Mouse (Mus musculus) midbrain, embryonic 11.5 days (tissue): ENCODE measurements at regions not wholly inside any gene's neighbourhood (a gene's known extent, or its start where the extent isn't known, plus 50 kb on each side); places are given as distances from the start of the nearest gene placed in this dataset.

ENCODE experiments used
- ATAC-seq: fragments of 200-750 bp; cut with Nextera tagmentation; 2 replicates; pipeline ENCODE4 v1.8.0; 2017; ENCODE audit warnings: moderate TSS enrichment, moderate library complexity; ENCODE audit not compliant: low FRiP score
- DNase-seq: peaks from one replicate; pipeline ENCODE4 v3.0.0; 2015; ENCODE audit warnings: low spot score; ENCODE audit errors: missing footprints
- H3K27ac ChIP-seq: fragments of 300-500 bp; sonication (generic); 2 replicates; pipeline ENCODE4 v1.5.1; 2014; ENCODE audit warnings: low read depth, low read length
- H3K27me3 ChIP-seq: fragments of 300-500 bp; sonication (generic); 2 replicates; pipeline ENCODE4 v1.6.1; 2014; ENCODE audit warnings: mild to moderate bottlenecking, low read length, moderate library complexity, mixed read lengths; ENCODE audit not compliant: control insufficient read depth, insufficient read depth
- H3K36me3 ChIP-seq: fragments of 300-500 bp; sonication (generic); 2 replicates; pipeline ENCODE4 v1.6.1; 2014; ENCODE audit warnings: mild to moderate bottlenecking, low read length, moderate library complexity, mixed read lengths; ENCODE audit not compliant: control insufficient read depth, insufficient read depth
- H3K4me1 ChIP-seq: fragments of 300-500 bp; sonication (generic); 2 replicates; pipeline ENCODE4 v1.6.1; 2014; ENCODE audit warnings: low read length; ENCODE audit not compliant: control insufficient read depth, insufficient read depth
- H3K4me2 ChIP-seq: fragments of 300-500 bp; sonication (generic); 2 replicates; pipeline ENCODE4 v1.6.1; 2014; ENCODE audit warnings: mild to moderate bottlenecking, moderate library complexity
- H3K4me3 ChIP-seq: fragments of 300-500 bp; sonication (generic); 2 replicates; pipeline ENCODE4 v1.5.1; 2014; ENCODE audit warnings: low read depth, low read length
- H3K9ac ChIP-seq: fragments of 300-500 bp; sonication (generic); 2 replicates; pipeline ENCODE4 v1.6.1; 2014; ENCODE audit warnings: low read length
- H3K9me3 ChIP-seq: fragments of 300-500 bp; sonication (generic); 2 replicates; pipeline ENCODE4 v1.6.1; 2016; ENCODE audit warnings: low read length; ENCODE audit not compliant: control insufficient read depth
- WGBS: fragments of 180-500 bp; shearing (Covaris S2); extraction: QIAGEN DNeasy Blood & Tissue Kit; methylation state at CpG from one replicate; pipeline ENCODE4 v1.1.7; 2014; 5-methylcytosine and 5-hydroxymethylcytosine counted together

DNA sequence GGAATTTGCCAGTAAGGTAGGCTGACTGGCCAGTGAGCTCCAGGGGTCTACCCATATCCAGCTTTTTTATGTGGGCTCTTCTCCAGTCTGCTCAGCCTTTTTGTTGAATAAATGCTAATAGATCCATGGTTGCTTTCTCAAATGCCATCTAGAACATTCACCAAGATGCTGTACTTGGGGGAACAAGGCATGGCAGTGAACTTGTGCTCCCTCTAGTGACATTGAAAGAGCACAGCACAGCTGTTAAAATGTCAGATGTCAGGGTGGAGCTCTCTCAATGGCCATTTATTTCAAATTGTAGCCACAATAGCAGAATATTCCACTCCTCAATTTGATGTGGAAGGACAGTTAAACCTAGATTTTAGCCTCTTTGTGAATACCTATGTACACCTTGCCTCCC lies 86.3 kb downstream of the Kcnk1 start:
- no peak overlapping the region for H3K9ac ChIP-seq
- H3K27me3 ChIP-seq = no peaks in the 10 kb centered on the region
- ATAC-seq (no peak), DNase-seq (no peak)
- H3K36me3 ChIP-seq = no peaks in the 10 kb centered on the region
- no peaks in the 10 kb centered on the region for H3K4me1 ChIP-seq
- H3K4me2 ChIP-seq = no peak overlapping the region
- no peak overlapping the region for H3K27ac ChIP-seq
- H3K4me3 ChIP-seq = no peak overlapping the region
- no peaks in the 10 kb centered on the region for H3K9me3 ChIP-seq

DNA sequence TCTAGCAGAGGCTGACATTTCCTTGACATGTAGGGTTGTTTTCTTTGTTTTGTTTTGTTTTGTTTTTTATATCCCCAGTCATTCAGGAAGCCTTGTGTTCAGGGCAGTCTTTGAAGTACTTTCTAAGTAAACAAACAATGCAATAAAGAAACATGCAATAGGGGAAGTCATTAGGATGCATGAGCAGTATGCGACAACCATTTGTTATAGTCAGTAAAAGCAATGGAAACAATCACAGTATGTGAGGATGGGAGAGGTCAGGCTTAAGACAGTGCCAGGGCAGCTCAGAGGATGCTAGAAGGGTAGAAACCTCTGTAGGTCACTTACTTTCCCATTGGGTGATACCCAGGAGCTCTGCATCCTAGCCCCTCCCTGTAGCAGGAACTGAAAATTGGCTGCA lies 87.9 kb downstream of the Kcnk1 start:
- H3K9me3 ChIP-seq = no peaks in the 10 kb centered on the region
- H3K4me3 ChIP-seq = no peak overlapping the region
- no peaks in the 10 kb centered on the region for H3K4me1 ChIP-seq
- H3K36me3 ChIP-seq = no peaks in the 10 kb centered on the region
- no peaks in the 10 kb centered on the region for H3K27me3 ChIP-seq
- ATAC-seq (no peak), DNase-seq (no peak)
- H3K4me2 ChIP-seq = no peak overlapping the region
- WGBS = 72% methylated on average over 1 of the region's 1 CpGs
- no peak overlapping the region for H3K27ac ChIP-seq
- H3K9ac ChIP-seq = no peak overlapping the region

DNA sequence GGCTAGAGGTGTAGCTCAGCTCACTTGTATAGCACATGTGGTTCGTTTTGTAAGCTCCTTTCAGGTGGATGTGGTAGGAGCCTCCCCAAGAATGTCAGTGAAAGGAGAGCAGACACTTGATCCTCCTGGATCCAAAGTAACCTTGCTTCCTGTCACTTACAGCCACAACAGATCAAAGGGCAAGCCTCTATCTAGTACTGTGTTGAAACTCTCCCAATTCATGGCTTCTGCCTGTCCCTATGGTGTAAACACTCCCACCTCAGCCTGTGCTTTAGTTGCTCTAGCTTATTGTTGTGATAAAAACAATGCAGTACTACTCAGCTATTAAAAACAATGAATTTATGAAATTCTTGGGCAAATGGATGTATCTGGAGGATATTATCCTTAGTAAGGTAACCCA lies 95.8 kb downstream of the Kcnk1 start:
- H3K27me3 ChIP-seq = no peaks in the 10 kb centered on the region
- no peaks in the 10 kb centered on the region for H3K9me3 ChIP-seq
- H3K36me3 ChIP-seq = no peaks in the 10 kb centered on the region
- DNase-seq = no peak
- H3K4me3 ChIP-seq = no peak overlapping the region
- no peaks in the 10 kb centered on the region for H3K4me1 ChIP-seq
- no peak for ATAC-seq
- WGBS = 68% methylated on average over 1 of the region's 1 CpGs
- H3K9ac ChIP-seq = no peak overlapping the region
- H3K4me2 ChIP-seq = no peak overlapping the region
- no peak overlapping the region for H3K27ac ChIP-seq

DNA sequence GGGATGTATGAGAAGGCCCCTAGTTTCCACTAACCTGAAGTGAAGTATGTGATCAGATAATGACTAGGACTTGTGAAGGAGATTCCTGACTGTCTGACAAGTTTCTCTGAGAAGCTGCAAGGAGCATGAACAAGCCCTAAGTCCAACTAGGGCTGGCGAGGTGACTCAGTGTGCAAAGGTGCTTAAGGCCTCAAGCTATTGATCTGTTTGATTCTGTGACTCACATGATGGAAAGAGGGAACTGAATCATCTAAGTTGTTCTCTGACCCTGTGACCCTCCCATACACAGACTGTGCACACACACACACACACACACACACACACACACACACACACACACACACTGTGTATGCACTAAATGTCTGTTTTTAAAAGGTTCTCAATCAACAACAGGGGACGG lies 99.0 kb downstream of the Kcnk1 start:
- no peak for DNase-seq
- Histone ChIP-seq H3K27me3 (no peaks in the 10 kb centered on the region), H3K36me3 (no peaks in the 10 kb centered on the region), H3K4me2 (no peak overlapping the region), H3K9ac (no peak overlapping the region), H3K27ac (no peak overlapping the region), H3K9me3 (no peaks in the 10 kb centered on the region), H3K4me1 (no peaks in the 10 kb centered on the region), H3K4me3 (no peak overlapping the region)
- WGBS = 77% methylated on average over 2 of the region's 2 CpGs
- no peak for ATAC-seq

DNA sequence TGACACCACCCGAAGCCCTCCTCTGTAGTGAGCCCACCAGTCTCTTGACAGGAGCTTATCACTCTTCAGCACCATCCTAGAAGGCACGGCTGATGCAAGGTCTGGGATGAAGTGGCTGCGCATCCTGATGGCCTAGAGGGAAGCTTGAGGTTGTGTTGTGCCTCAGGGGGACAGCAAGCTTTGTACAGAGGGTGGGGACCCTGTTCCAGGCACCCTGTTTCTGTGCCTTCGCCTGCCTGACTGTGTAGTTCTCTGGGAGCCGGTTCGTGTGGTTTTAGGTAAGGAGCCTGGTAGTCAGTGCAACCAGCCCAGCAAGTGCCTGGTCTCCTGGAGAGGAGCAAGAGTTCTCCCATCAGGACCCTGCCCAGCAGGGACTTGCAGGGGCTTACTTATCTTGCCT lies 101.1 kb downstream of the Kcnk1 start:
- H3K9ac ChIP-seq = no peak overlapping the region
- H3K27ac ChIP-seq = no peak overlapping the region
- no peak overlapping the region for H3K4me2 ChIP-seq
- no peak overlapping the region for H3K4me3 ChIP-seq
- H3K9me3 ChIP-seq = no peaks in the 10 kb centered on the region
- H3K36me3 ChIP-seq = no peaks in the 10 kb centered on the region
- no peaks in the 10 kb centered on the region for H3K27me3 ChIP-seq
- H3K4me1 ChIP-seq = no peaks in the 10 kb centered on the region
- DNase-seq = no peak
- ATAC-seq = no peak
- WGBS = 81% methylated on average over 6 of the region's 6 CpGs

DNA sequence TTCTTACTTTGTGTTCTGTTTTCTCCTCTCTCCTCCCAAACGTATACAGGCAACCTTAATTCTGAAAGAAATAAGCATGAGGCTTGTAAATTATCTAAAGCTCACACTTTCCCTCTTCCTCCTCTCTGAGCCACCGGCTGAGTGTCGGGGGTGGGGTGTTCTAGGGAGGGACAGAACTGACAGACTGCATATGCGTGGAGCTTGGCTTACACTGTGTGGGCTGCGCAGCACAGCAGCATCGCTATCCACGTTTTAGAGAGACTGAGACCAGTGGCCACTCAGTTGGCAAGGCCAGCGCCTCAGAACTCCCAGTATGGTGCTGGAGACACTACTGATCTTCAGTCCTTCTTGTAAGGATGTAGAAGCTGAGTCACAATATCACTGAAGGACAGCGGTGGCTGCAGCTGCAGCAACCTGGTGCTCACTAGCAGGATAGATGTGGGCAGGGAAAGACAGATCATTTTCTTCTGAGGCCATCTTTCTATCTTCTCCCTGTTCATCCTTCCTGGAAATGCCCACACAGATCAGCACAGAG lies 101.7 kb downstream of the Kcnk1 start:
- Histone ChIP-seq H3K9ac (no peak overlapping the region), H3K4me3 (no peak overlapping the region), H3K27ac (no peak overlapping the region), H3K4me2 (no peak overlapping the region), H3K9me3 (no peaks in the 10 kb centered on the region), H3K4me1 (no peaks in the 10 kb centered on the region), H3K36me3 (no peaks in the 10 kb centered on the region), H3K27me3 (no peaks in the 10 kb centered on the region)
- DNase-seq = no peak
- ATAC-seq = no peak
- WGBS = 77% methylated on average over 9 of the region's 9 CpGs

DNA sequence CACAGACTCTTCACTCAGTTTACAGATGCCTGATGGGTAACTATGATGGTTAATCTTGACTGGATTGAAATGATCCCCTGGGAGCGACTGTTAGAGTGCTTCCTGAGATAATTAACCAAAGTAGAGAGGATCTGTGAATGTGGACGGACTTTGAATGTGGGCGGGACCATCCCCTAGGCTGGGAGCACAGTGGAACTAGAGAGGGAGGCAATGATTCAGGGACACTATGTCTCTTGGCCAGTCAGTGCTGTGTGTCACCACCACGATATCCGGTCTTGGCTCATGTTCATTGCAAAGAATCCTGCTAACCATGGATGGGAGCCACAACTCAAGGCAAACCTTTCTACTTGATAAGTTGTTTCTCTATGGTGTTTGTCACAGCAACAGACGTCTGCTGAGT lies 103.9 kb downstream of the Kcnk1 start:
- Histone ChIP-seq H3K4me1 (no peaks in the 10 kb centered on the region), H3K27ac (no peak overlapping the region), H3K4me3 (no peak overlapping the region), H3K4me2 (no peak overlapping the region), H3K9me3 (no peaks in the 10 kb centered on the region), H3K27me3 (no peaks in the 10 kb centered on the region), H3K36me3 (no peaks in the 10 kb centered on the region), H3K9ac (no peak overlapping the region)
- WGBS = 85% methylated on average over 6 of the region's 6 CpGs
- DNase-seq = no peak
- ATAC-seq = no peak

DNA sequence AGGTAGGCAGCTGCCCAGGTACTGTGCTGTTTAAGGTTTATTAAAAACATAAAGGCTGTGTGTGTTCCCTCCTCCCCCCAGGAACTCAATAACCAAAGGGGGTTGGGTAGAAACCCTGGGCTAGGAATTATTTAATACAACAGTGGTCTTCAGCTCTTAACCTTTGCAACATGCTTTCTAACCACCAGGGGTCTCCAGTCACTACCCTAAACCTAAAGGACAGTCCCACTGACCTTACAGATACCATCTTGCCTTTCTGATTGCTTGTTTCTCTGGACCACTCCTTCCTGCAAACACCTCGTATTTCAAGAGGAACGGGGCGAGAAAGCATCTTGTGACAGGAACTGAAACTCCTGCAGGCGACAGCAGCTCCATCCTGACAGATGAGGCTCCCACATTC lies 104.9 kb downstream of the Kcnk1 start:
- 73% methylated on average over 4 of the region's 4 CpGs for WGBS
- no peaks in the 10 kb centered on the region for H3K9me3 ChIP-seq

DNA sequence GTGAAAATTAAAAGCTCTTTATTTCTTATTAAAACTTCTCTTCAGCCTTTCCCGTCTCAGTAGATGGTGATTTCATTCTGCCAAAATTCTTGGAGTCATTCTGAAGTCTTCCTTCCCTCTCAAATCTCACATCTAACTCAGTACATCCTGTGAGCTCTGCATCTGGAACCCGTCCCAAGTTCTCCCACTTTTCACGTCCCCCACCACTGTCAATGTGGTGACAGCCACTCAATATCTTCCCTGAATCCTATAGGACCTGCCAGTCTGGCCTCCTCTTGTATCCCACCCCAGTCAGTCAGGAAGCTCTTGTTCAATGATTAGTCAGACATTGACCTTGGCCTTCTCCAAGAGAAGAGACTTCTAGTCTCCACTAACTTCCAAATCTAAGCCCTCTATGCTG lies 110.1 kb downstream of the Kcnk1 start:
- H3K36me3 ChIP-seq = no peaks in the 10 kb centered on the region
- no peak overlapping the region for H3K4me2 ChIP-seq
- H3K9me3 ChIP-seq = no peaks in the 10 kb centered on the region
- no peak for ATAC-seq
- no peak for DNase-seq
- H3K4me1 ChIP-seq = no peaks in the 10 kb centered on the region
- no peak overlapping the region for H3K4me3 ChIP-seq
- no peaks in the 10 kb centered on the region for H3K27me3 ChIP-seq
- no peak overlapping the region for H3K27ac ChIP-seq
- WGBS = 89% methylated on average over 3 of the region's 3 CpGs
- H3K9ac ChIP-seq = no peak overlapping the region

More for the DNA sequence above, 104.9 kb downstream of the Kcnk1 start:
- no peaks in the 10 kb centered on the region for H3K4me1 ChIP-seq
- H3K4me3 ChIP-seq = no peak overlapping the region
- ATAC-seq = no peak
- no peak overlapping the region for H3K4me2 ChIP-seq
- no peaks in the 10 kb centered on the region for H3K27me3 ChIP-seq
- H3K27ac ChIP-seq = no peak overlapping the region
- H3K9ac ChIP-seq = no peak overlapping the region
- no peaks in the 10 kb centered on the region for H3K36me3 ChIP-seq
- DNase-seq = no peak

DNA sequence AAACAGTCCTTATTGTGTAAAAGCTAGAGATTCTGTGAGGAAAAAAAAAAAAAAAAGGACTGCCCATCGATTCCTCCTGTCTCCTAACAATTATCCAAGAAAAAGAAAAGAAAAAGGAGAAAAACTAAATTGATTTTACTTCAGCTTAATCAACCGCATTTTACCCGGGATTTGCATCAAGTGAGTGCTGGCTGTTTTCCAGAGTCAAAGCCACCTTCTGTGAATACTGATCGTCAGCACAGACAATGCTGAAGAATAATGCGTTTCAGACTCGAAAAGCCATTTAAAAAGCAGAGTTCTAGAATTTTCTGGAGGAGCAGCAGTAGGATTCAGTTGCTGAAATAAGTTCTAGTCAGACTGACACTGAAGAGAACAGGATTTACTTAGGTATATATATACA lies 131.1 kb downstream of the Kcnk1 start:
- DNase-seq (no peak), ATAC-seq (no peak)
- Histone ChIP-seq H3K27me3 (no peaks in the 10 kb centered on the region), H3K4me2 (no peak overlapping the region), H3K9ac (no peak overlapping the region), H3K4me1 (no peaks in the 10 kb centered on the region), H3K27ac (no peak overlapping the region), H3K9me3 (peaks cover 3% of the 10 kb centered on the region; the same call in 1 of the 2 replicates), H3K4me3 (no peak overlapping the region), H3K36me3 (no peaks in the 10 kb centered on the region)
- WGBS = 76% methylated on average over 6 of the region's 6 CpGs
